9 mouse cellular contexts compared by ENCODE assay signal in the genomic region with DNA sequence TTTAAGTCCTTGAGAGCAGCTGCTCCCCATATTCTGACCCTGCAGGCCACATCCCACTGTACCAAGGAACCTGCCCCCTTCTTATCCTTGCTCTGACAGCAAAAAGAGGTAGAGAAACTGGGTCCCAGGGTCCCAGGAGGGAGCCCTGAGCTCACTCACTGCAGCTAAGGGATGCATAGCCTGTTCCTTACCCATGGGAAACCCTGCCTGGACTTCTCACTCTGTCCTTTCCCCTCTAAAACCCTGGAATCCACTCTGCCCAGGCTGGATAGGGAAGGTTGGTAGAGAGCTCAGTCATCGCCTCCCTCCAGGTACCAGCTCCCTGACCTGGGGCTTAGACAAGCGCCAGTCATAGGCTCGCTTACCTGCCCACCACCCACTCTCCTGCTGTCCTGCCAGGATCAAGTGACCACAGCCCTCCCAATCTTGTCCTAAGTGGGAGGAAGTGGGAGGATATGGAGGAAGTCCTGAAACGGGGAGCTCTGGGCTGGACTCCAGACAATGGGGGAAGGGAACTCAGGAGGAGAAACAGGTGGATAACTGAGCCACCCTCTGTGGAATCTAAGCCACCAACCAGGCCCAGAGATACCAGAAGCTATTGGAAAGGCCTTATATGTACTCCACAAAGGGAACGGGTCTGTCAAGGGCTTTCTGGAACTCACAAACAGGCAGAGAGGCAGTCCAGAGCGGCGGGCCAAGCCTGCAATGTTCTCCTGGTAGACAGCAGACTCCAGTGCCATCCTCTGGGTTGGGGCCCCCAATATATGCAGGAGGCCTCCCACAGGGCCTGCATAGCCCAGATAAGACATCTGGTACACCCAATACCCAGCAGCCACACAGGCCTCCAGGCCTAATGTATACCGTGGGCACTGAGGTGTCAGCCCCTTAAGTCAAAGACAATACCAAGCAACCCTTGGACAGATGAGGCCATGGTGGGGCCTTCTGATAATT. TPM values are rescaled to one million over a fixed set of nuclear protein-coding genes. Genes with fewer than 3 reads are reported as not detected.
A peak's percentile ranks its signal among the peaks of the same experiment; 100 is the strongest.
DNase-seq lines count a peak whose midpoint lies in the region; ATAC-seq lines count a peak whose summit lies in the region.
"Had no signal": no experiment of that assay in that cellular context is flagged by ENCODE, and none has a peak within 500 bp of the region (broad histone marks: within the 10 kb centered on the region; RNA-seq: fewer than 3 reads in every experiment).

No protein-coding gene starts in this region.

- no peak overlapping the region; the same call in 1 of the 2 replicates for H3K27ac ChIP-seq in embryonic facial prominence, embryonic 10.5 days (replicated peaks)
- no peak overlapping the region for H3K27ac ChIP-seq in hindbrain, embryonic 16.5 days (ENCODE audit: low read depth, low read length)
- peak overlapping the region; percentile 65 for H3K27ac ChIP-seq in lung, embryonic 15.5 days

- H3K9me3 ChIP-seq in embryonic facial prominence, embryonic 10.5 days = no peaks in the 10 kb centered on the region
- H3K9me3 ChIP-seq in hindbrain, embryonic 16.5 days (ENCODE audit: control insufficient read depth, low read length) = no peaks in the 10 kb centered on the region
- H3K9me3 ChIP-seq in lung, embryonic 15.5 days = no peaks in the 10 kb centered on the region

- no peak for ATAC-seq in hindbrain, embryonic 16.5 days
- no peak for ATAC-seq in lung, embryonic 15.5 days (ENCODE audit: borderline replicate concordance, extremely low read depth, low FRiP score, low TSS enrichment)
- ATAC-seq: Patski had no signal

- H3K27me3 ChIP-seq in embryonic facial prominence, embryonic 10.5 days (replicated peaks; ENCODE audit: low read depth, poor library complexity, severe bottlenecking) = no peaks in the 10 kb centered on the region
- H3K27me3 ChIP-seq in hindbrain, embryonic 16.5 days (replicated peaks; ENCODE audit: control insufficient read depth, insufficient read depth, low read length) = no peaks in the 10 kb centered on the region
- no peaks in the 10 kb centered on the region for H3K27me3 ChIP-seq in lung, embryonic 15.5 days
- H3K27me3 ChIP-seq: Patski had no signal

- 0 out of 2 replicates have a peak overlapping the region, but pooled peaks have one; percentile 17 for H3K9ac ChIP-seq in hindbrain, embryonic 16.5 days (ENCODE audit: low read depth, low read length)
- H3K9ac ChIP-seq in lung, embryonic 15.5 days = 0 out of 2 replicates have a peak overlapping the region, but pooled peaks have one; percentile 17

- peak overlapping the region; percentile 93; the same call in 1 of the 2 replicates for H3K4me3 ChIP-seq in embryonic facial prominence, embryonic 10.5 days
- no peak overlapping the region for H3K4me3 ChIP-seq in hindbrain, embryonic 16.5 days (ENCODE audit: low read length)
- H3K4me3 ChIP-seq in lung, embryonic 15.5 days = 0 out of 2 replicates have a peak overlapping the region, but pooled peaks have one; percentile 2

- 84% methylated on average over 8 of the region's 8 CpGs for WGBS in embryonic facial prominence, embryonic 10.5 days
- WGBS in hindbrain, embryonic 16.5 days = 84% methylated on average over 8 of the region's 8 CpGs
- WGBS in lung, embryonic 15.5 days = 72% methylated on average over 8 of the region's 8 CpGs

- H3K4me2 ChIP-seq in hindbrain, embryonic 16.5 days (ENCODE audit: low read length) = no peak overlapping the region
- peak overlapping the region; percentile 25 for H3K4me2 ChIP-seq in lung, embryonic 15.5 days

- peaks cover 66% of the 10 kb centered on the region for H3K4me1 ChIP-seq in embryonic facial prominence, embryonic 10.5 days
- H3K4me1 ChIP-seq in hindbrain, embryonic 16.5 days (ENCODE audit: control insufficient read depth, insufficient read depth, low read depth, low read length) = peaks cover 19% of the 10 kb centered on the region
- peaks cover 61% of the 10 kb centered on the region for H3K4me1 ChIP-seq in lung, embryonic 15.5 days

- peak; percentile 43 for DNase-seq in kidney, adult 18-20 months
- no peak for DNase-seq in kidney, adult 8-10 months
- no peak for DNase-seq in embryonic facial prominence, embryonic 10.5 days (ENCODE audit: low spot score)
- no peak for DNase-seq in thymus, postnatal 0 days (ENCODE audit: low spot score)
- no peak for DNase-seq in ovary, postnatal 10 days (ENCODE audit: low spot score)
- no peak for DNase-seq in urinary bladder, postnatal 36 days (ENCODE audit: low spot score in 2 of 2)

- peaks cover 11% of the 10 kb centered on the region for H3K36me3 ChIP-seq in embryonic facial prominence, embryonic 10.5 days (replicated peaks)
- H3K36me3 ChIP-seq in hindbrain, embryonic 16.5 days (ENCODE audit: control insufficient read depth, insufficient read depth, low read length) = no peaks in the 10 kb centered on the region
- no peaks in the 10 kb centered on the region for H3K36me3 ChIP-seq in lung, embryonic 15.5 days

RNA-seq across cellular contexts. Expression of gene Cyb5r3, which starts 2.3 kb away (rescaled TPM):
- polyA plus RNA-seq in embryonic facial prominence, embryonic 10.5 days (2016; fragmentation: Nextera tagmentation; extraction: Ambion mirVana) = 194 and 204 TPM in 2 replicates
- polyA plus RNA-seq in hindbrain, embryonic 16.5 days (2015; fragmentation: Nextera tagmentation; extraction: Ambion mirVana) = 130 and 163 TPM in 2 replicates
- 139 and 155 TPM in 2 replicates for polyA plus RNA-seq in lung, embryonic 15.5 days (2015; fragmentation: Nextera tagmentation; extraction: Ambion mirVana)
- 33.9 and 38.1 TPM in 2 replicates for polyA plus RNA-seq in thymus, postnatal 0 days (2015; fragmentation: Nextera tagmentation; extraction: Ambion mirVana)

RNA-seq across cellular contexts. Expression of gene Poldip3, which starts 20.9 kb away (rescaled TPM):
- polyA plus RNA-seq in embryonic facial prominence, embryonic 10.5 days (2016; fragmentation: Nextera tagmentation; extraction: Ambion mirVana) = 181 and 182 TPM in 2 replicates
- polyA plus RNA-seq in hindbrain, embryonic 16.5 days (2015; fragmentation: Nextera tagmentation; extraction: Ambion mirVana) = 122 and 134 TPM in 2 replicates
- polyA plus RNA-seq in lung, embryonic 15.5 days (2015; fragmentation: Nextera tagmentation; extraction: Ambion mirVana) = 139 and 140 TPM in 2 replicates
- polyA plus RNA-seq in thymus, postnatal 0 days (2015; fragmentation: Nextera tagmentation; extraction: Ambion mirVana) = 131 and 134 TPM in 2 replicates

RNA-seq across cellular contexts. Expression of gene Rrp7a, which starts 47.4 kb away (rescaled TPM):
- 87.2 and 90.4 TPM in 2 replicates for polyA plus RNA-seq in embryonic facial prominence, embryonic 10.5 days (2016; fragmentation: Nextera tagmentation; extraction: Ambion mirVana)
- 78.2 and 93.9 TPM in 2 replicates for polyA plus RNA-seq in hindbrain, embryonic 16.5 days (2015; fragmentation: Nextera tagmentation; extraction: Ambion mirVana)
- 56.1 and 64.7 TPM in 2 replicates for polyA plus RNA-seq in lung, embryonic 15.5 days (2015; fragmentation: Nextera tagmentation; extraction: Ambion mirVana)
- polyA plus RNA-seq in thymus, postnatal 0 days (2015; fragmentation: Nextera tagmentation; extraction: Ambion mirVana) = 66.2 and 66.9 TPM in 2 replicates
